Mouse (Mus musculus): ENCODE measurements around the gene Bud23. TPM values are rescaled to one million over a fixed set of nuclear protein-coding genes. Genes with fewer than 3 reads are reported as not detected.
"Not testable (repeated sequence)": the region's sequence is repeated elsewhere in the genome, so short reads cannot be mapped to it uniquely, and the experiment has no call there.

Bud23 gene
- polyA plus RNA-seq, 1 experiment from 2014 or later: 194 TPM

GRCm38 (mm10) chr5:135063629-135064381, 954 bp downstream of the Bud23 start, which contains the start of gene Dnajc30:
Gene Dnajc30 (plus strand): TSS chr5:135064202.
- peaks cover 65% of the 10 kb centered on the region for H3K36me3 ChIP-seq

DNA sequence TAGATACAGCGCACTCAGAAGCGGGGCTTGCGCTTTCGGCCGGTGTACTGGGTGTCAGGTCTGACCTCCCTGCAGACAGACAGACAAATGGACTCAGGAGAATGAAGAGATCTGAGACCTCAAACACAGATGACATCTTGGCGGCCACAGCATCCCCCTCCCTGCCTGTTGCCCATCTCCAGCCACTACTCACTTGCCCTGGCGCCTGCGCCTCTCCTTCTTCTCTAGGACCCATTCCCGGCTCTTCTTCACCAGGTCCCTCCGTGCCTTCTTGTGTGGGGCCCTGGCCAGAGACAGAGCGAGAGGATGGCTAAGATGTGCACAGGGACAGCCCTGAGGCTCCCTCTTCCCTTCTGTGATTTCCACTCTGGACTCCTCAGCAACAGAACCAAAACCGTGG, 11.4 kb downstream of the Bud23 start:
- H3K4me1 ChIP-seq: no peaks in the 10 kb centered on the region
- H3K9me3 ChIP-seq (replicated peaks): no peaks in the 10 kb centered on the region
- WGBS: 92% methylated on average over 12 of the region's 12 CpGs
- H3K27me3 ChIP-seq (ENCODE audit: low read depth, poor library complexity, severe bottlenecking): no peaks in the 10 kb centered on the region
- H3K4me3 ChIP-seq: no peak overlapping the region
- peaks cover 88% of the 10 kb centered on the region for H3K36me3 ChIP-seq
- H3K27ac ChIP-seq: 0 out of 2 replicates have a peak overlapping the region, but pooled peaks have one; percentile 28
- DNase-seq (ENCODE audit: low spot score): no peak

More at GRCm38 (mm10) chr5:135063629-135064381, 954 bp downstream of the Bud23 start, which contains the start of gene Dnajc30:
- WGBS: under 1% methylated on average over 52 of the region's 52 CpGs
- H3K4me3 ChIP-seq: peak within 1 kb of the TSS; percentile 90
- H3K4me1 ChIP-seq: peaks cover 25% of the 10 kb centered on the region
- no peaks in the 10 kb centered on the region for H3K27me3 ChIP-seq (ENCODE audit: low read depth, poor library complexity, severe bottlenecking)
- DNase-seq (ENCODE audit: low spot score): peak; percentile 99
- H3K9me3 ChIP-seq (replicated peaks): no peaks in the 10 kb centered on the region
- peak within 1 kb of the TSS; percentile 78 for H3K27ac ChIP-seq

DNA sequence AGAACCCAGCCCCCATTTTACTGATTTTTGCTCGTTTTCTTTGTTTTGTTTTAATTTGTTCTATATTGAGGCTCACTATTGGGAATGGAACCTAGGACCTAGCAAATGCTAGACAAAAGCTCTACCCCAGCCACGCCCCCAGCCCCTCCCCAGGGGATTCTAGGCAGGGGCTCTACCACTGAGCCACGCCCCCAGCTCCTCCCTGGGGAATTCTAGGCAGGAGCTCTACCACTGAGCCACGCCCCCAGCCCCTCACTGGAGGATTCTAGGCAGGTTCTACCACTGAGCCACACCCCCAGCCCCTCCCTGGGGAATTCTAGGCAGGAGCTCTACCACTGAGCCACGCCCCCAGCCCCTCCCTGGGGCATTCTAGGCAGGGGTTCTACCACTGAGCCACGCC, 15.5 kb downstream of the Bud23 start:
- H3K27me3 ChIP-seq (ENCODE audit: low read depth, poor library complexity, severe bottlenecking); H3K4me1 ChIP-seq; H3K9me3 ChIP-seq (replicated peaks); H3K4me3 ChIP-seq; DNase-seq (ENCODE audit: low spot score); H3K27ac ChIP-seq: not testable (repeated sequence)
- H3K36me3 ChIP-seq: peaks cover 72% of the 10 kb centered on the region
- WGBS: 96% methylated on average over 6 of the region's 6 CpGs

- no peak overlapping the region for H3K4me3 ChIP-seq
- WGBS: 94% methylated on average over 5 of the region's 5 CpGs
- H3K9me3 ChIP-seq (replicated peaks): no peaks in the 10 kb centered on the region
- DNase-seq (ENCODE audit: low spot score): no peak
- no peaks in the 10 kb centered on the region for H3K27me3 ChIP-seq (ENCODE audit: low read depth, poor library complexity, severe bottlenecking)
- H3K36me3 ChIP-seq: peaks cover 68% of the 10 kb centered on the region
- H3K4me1 ChIP-seq: no peaks in the 10 kb centered on the region
- no peak overlapping the region for H3K27ac ChIP-seq
Observed at GRCm38 (mm10) chr5:135048539-135048938, 16.2 kb downstream of the Bud23 start.

DNA sequence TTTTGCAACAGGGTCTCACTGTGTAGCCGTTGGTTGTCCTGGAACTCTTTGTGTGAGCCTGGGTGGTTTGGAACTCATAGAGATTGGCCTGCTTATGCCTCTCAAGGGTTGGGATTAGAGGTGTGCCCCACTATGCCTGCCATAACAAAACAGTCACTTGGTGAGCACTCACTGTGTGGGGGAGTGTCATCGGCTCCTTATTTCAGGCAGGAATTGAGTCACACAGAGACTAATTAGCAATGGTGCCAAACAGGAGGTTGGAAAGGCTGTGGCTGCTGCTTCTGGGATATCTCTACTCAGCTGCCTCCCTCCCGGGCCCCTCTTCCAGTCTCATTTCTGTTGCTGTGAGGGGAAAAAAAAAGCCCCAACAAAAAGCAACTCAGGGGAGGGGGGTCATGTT, 20.2 kb downstream of the Bud23 start:
- peaks cover 13% of the 10 kb centered on the region for H3K4me1 ChIP-seq
- H3K4me3 ChIP-seq: no peak overlapping the region
- no peak overlapping the region for H3K27ac ChIP-seq
- H3K36me3 ChIP-seq: peaks cover 52% of the 10 kb centered on the region
- no peak for DNase-seq (ENCODE audit: low spot score)
- WGBS: 96% methylated on average over 3 of the region's 3 CpGs
- no peaks in the 10 kb centered on the region for H3K9me3 ChIP-seq (replicated peaks)
- peaks cover 5% of the 10 kb centered on the region; the same call in 1 of the 2 replicates for H3K27me3 ChIP-seq (ENCODE audit: low read depth, poor library complexity, severe bottlenecking)

- H3K4me3 ChIP-seq: peak overlapping the region; percentile 20; the same call in 1 of the 2 replicates
- no peaks in the 10 kb centered on the region for H3K9me3 ChIP-seq (replicated peaks)
- DNase-seq (ENCODE audit: low spot score): no peak
- no peak overlapping the region for H3K27ac ChIP-seq
- peaks cover 13% of the 10 kb centered on the region for H3K4me1 ChIP-seq
- peaks cover 55% of the 10 kb centered on the region for H3K36me3 ChIP-seq
- 31% methylated on average over 18 of the region's 21 CpGs for WGBS
- H3K27me3 ChIP-seq (ENCODE audit: low read depth, poor library complexity, severe bottlenecking): peaks cover 5% of the 10 kb centered on the region; the same call in 1 of the 2 replicates
Observed at GRCm38 (mm10) chr5:135042105-135042788, 22.5 kb downstream of the Bud23 start.

- Histone ChIP-seq H3K4me3 (no peak overlapping the region), H3K27me3 (ENCODE audit: low read depth, poor library complexity, severe bottlenecking) (peaks cover 5% of the 10 kb centered on the region; the same call in 1 of the 2 replicates), H3K36me3 (peaks cover 51% of the 10 kb centered on the region), H3K9me3 (replicated peaks) (no peaks in the 10 kb centered on the region), H3K27ac (no peak overlapping the region), H3K4me1 (peaks cover 16% of the 10 kb centered on the region)
- DNase-seq (ENCODE audit: low spot score): no peak
- 61% methylated on average over 11 of the region's 11 CpGs for WGBS
Observed at GRCm38 (mm10) chr5:135040777-135041176, 24.0 kb downstream of the Bud23 start.

DNA sequence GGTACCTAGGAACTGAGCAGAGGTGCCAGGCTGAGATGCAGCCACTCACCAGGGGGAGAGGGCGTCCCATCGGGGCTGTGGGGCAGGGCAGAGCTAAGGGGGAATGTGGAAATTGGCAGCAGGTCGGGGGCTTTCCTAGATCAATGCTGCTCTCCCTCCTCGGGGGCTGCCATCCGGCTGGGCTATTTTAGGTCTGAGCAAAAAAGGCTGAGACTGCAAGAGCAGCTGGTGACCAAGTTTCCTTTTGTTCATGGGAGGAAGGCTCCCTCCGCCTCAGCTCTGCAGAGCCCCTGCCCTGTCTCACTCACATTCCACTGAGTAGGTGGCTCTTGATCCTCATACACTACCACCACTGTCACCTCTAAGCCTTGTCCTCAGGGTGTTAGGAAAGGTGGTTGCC, 24.7 kb downstream of the Bud23 start:
- WGBS: 71% methylated on average over 6 of the region's 6 CpGs
- Histone ChIP-seq H3K4me1 (peaks cover 19% of the 10 kb centered on the region), H3K27ac (peak overlapping the region; percentile 6; the same call in 1 of the 2 replicates), H3K36me3 (peaks cover 44% of the 10 kb centered on the region), H3K27me3 (ENCODE audit: low read depth, poor library complexity, severe bottlenecking) (peaks cover 5% of the 10 kb centered on the region; the same call in 1 of the 2 replicates), H3K4me3 (no peak overlapping the region), H3K9me3 (replicated peaks) (no peaks in the 10 kb centered on the region)
- DNase-seq (ENCODE audit: low spot score): no peak

DNA sequence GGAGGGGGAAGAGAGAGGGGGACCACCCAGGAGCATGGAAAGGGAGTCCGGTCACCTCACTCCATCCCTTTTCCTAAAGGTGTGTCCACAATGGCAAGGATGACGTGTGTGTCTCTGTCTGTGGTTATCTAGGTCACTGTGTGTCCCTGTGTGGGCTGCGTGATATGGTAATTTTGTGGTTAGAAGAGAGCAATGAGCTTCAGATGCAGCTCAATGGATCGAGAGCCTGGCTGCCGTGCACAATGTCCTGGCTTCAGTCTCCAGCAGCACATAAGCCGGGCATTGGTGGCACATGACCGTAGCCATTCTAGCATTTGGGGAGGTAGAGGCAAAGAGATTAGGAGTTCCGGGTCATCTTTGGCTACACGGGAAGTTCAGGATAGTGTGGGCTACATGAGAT, 25.2 kb downstream of the Bud23 start:
- peaks cover 38% of the 10 kb centered on the region for H3K36me3 ChIP-seq
- no peak overlapping the region for H3K4me3 ChIP-seq
- peaks cover 19% of the 10 kb centered on the region for H3K4me1 ChIP-seq
- no peak for DNase-seq (ENCODE audit: low spot score)
- no peak overlapping the region for H3K27ac ChIP-seq
- 92% methylated on average over 9 of the region's 9 CpGs for WGBS
- H3K9me3 ChIP-seq (replicated peaks): no peaks in the 10 kb centered on the region; the same call in 1 of the 2 replicates
- peaks cover 5% of the 10 kb centered on the region; the same call in 1 of the 2 replicates for H3K27me3 ChIP-seq (ENCODE audit: low read depth, poor library complexity, severe bottlenecking)

DNA sequence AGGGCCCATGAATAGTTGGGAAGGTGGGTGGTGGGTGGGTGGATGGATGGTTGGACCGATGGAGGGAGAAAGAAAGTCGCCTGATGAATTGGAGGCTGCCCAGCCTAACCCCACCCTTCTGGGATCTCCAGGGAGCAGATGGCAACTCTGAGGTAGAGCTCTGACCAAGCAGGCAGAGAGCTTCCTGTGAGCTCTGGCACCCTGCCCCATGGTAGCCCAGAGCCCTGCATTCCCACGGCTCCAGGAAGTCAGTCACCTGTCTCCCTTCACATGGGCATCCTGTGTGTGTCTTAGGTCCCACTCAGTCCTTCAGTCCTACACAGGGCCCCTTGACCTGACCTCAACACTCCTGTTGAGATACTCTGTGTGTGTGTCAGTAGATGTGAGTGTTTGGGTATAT, 26.8 kb downstream of the Bud23 start:
- 88% methylated on average over 3 of the region's 3 CpGs for WGBS
- H3K9me3 ChIP-seq (replicated peaks): no peaks in the 10 kb centered on the region; the same call in 1 of the 2 replicates
- H3K4me1 ChIP-seq: peaks cover 19% of the 10 kb centered on the region
- peaks cover 5% of the 10 kb centered on the region; the same call in 1 of the 2 replicates for H3K27me3 ChIP-seq (ENCODE audit: low read depth, poor library complexity, severe bottlenecking)
- DNase-seq (ENCODE audit: low spot score): no peak
- H3K27ac ChIP-seq: no peak overlapping the region
- peaks cover 42% of the 10 kb centered on the region for H3K36me3 ChIP-seq
- no peak overlapping the region for H3K4me3 ChIP-seq

- peaks cover 3% of the 10 kb centered on the region; the same call in 1 of the 2 replicates for H3K27me3 ChIP-seq (ENCODE audit: low read depth, poor library complexity, severe bottlenecking)
- H3K4me1 ChIP-seq: peaks cover 10% of the 10 kb centered on the region
- WGBS: 57% methylated on average over 18 of the region's 18 CpGs
- DNase-seq (ENCODE audit: low spot score): no peak
- H3K27ac ChIP-seq: no peak overlapping the region
- H3K4me3 ChIP-seq: no peak overlapping the region
- no peaks in the 10 kb centered on the region; the same call in 1 of the 2 replicates for H3K9me3 ChIP-seq (replicated peaks)
- peaks cover 36% of the 10 kb centered on the region for H3K36me3 ChIP-seq
Observed at GRCm38 (mm10) chr5:135035608-135036359, 29.0 kb downstream of the Bud23 start.

GRCm38 (mm10) chr5:135034593-135034992, 30.2 kb downstream of the Bud23 start:
- no peak overlapping the region for H3K4me3 ChIP-seq
- WGBS: 97% methylated on average over 2 of the region's 2 CpGs
- H3K36me3 ChIP-seq: peaks cover 29% of the 10 kb centered on the region
- H3K9me3 ChIP-seq (replicated peaks): no peaks in the 10 kb centered on the region; the same call in 1 of the 2 replicates
- no peak overlapping the region for H3K27ac ChIP-seq
- DNase-seq (ENCODE audit: low spot score): no peak
- H3K27me3 ChIP-seq (ENCODE audit: low read depth, poor library complexity, severe bottlenecking): no peaks in the 10 kb centered on the region
- peaks cover 6% of the 10 kb centered on the region; the same call in 1 of the 2 replicates for H3K4me1 ChIP-seq
